Mouse (Mus musculus): ENCODE results near the gene Coq10b. TPM values are rescaled to one million over a fixed set of nuclear protein-coding genes. Genes with fewer than 3 reads are reported as not detected.
"Not testable (repeated sequence)": the region's sequence is repeated elsewhere in the genome, so short reads cannot be mapped to it uniquely, and the experiment has no call there.

The Coq10b gene
- total and polyA plus RNA-seq, 2 experiments from 2014 or later = 19.7 to 25.9 TPM

- ATAC-seq (ENCODE audit: low FRiP score) (no peak), DNase-seq (ENCODE audit: low spot score) (no peak)
- H3K4me3 ChIP-seq (ENCODE audit: low read depth, low read length) = peak overlapping the region; percentile 85
- no peaks in the 10 kb centered on the region for H3K36me3 ChIP-seq (ENCODE audit: insufficient read depth, low read length)
- H3K9ac ChIP-seq (replicated peaks; ENCODE audit: low read length, poor library complexity, severe bottlenecking) = no peak overlapping the region; the same call in 1 of the 2 replicates
- H3K9me3 ChIP-seq (ENCODE audit: low read length) = no peaks in the 10 kb centered on the region
- peak overlapping the region; percentile 66 for H3K4me2 ChIP-seq (ENCODE audit: low read depth, low read length, poor library complexity, severe bottlenecking)
- H3K27ac ChIP-seq (ENCODE audit: low read depth, low read length) = peak overlapping the region; percentile 74; the same call in 1 of the 2 replicates
- 75% methylated on average over 3 of the region's 3 CpGs for WGBS
- TF ChIP-seq CTCF (IDR thresholded peaks at IDR 0.05) = no peak
- H3K4me1 ChIP-seq (ENCODE audit: insufficient read depth, low read length) = no peaks in the 10 kb centered on the region
- H3K27me3 ChIP-seq (ENCODE audit: insufficient read depth, low read length) = no peaks in the 10 kb centered on the region
Observed at GRCm38 (mm10) chr1:55051671-55052070, 899 bp upstream of the Coq10b start.

- peak; percentile 10 for DNase-seq (ENCODE audit: low spot score)
- Histone ChIP-seq H3K4me3 (ENCODE audit: low read depth, low read length) (peak overlapping the region; percentile 85), H3K9me3 (ENCODE audit: low read length) (no peaks in the 10 kb centered on the region), H3K4me1 (ENCODE audit: insufficient read depth, low read length) (no peaks in the 10 kb centered on the region), H3K36me3 (ENCODE audit: insufficient read depth, low read length) (no peaks in the 10 kb centered on the region), H3K4me2 (ENCODE audit: low read depth, low read length, poor library complexity, severe bottlenecking) (peak overlapping the region; percentile 66), H3K9ac (replicated peaks; ENCODE audit: low read length, poor library complexity, severe bottlenecking) (peak overlapping the region; percentile 74), H3K27me3 (ENCODE audit: insufficient read depth, low read length) (no peaks in the 10 kb centered on the region), H3K27ac (ENCODE audit: low read depth, low read length) (peak overlapping the region; percentile 70)
- TF ChIP-seq CTCF (IDR thresholded peaks at IDR 0.05) = 0 out of 2 replicates have a peak, but pooled peaks have one; percentile 4
- no peak for ATAC-seq (ENCODE audit: low FRiP score)
- under 1% methylated on average over 42 of the region's 42 CpGs for WGBS
Observed at GRCm38 (mm10) chr1:55053005-55053404, 435 bp downstream of the Coq10b start.

- Histone ChIP-seq H3K27me3 (ENCODE audit: insufficient read depth, low read length) (no peaks in the 10 kb centered on the region), H3K4me1 (ENCODE audit: insufficient read depth, low read length) (no peaks in the 10 kb centered on the region), H3K9ac (replicated peaks; ENCODE audit: low read length, poor library complexity, severe bottlenecking) (peak overlapping the region; percentile 74; the same call in 1 of the 2 replicates), H3K36me3 (ENCODE audit: insufficient read depth, low read length) (no peaks in the 10 kb centered on the region), H3K4me3 (ENCODE audit: low read depth, low read length) (peak overlapping the region; percentile 85), H3K9me3 (ENCODE audit: low read length) (no peaks in the 10 kb centered on the region), H3K4me2 (ENCODE audit: low read depth, low read length, poor library complexity, severe bottlenecking) (peak overlapping the region; percentile 66), H3K27ac (ENCODE audit: low read depth, low read length) (no peak overlapping the region)
- DNase-seq (ENCODE audit: low spot score) = no peak
- no peak for TF ChIP-seq CTCF (IDR thresholded peaks at IDR 0.05)
- WGBS = 75% methylated on average over 4 of the region's 4 CpGs
- ATAC-seq (ENCODE audit: low FRiP score) = no peak
Observed at GRCm38 (mm10) chr1:55053596-55053995, 1.0 kb downstream of the Coq10b start.

GRCm38 (mm10) chr1:55055322-55056115 is 2.9 kb downstream of the Coq10b start:
- no peak for ATAC-seq (ENCODE audit: low FRiP score)
- H3K36me3 ChIP-seq (ENCODE audit: insufficient read depth, low read length) = no peaks in the 10 kb centered on the region
- 79% methylated on average over 5 of the region's 5 CpGs for WGBS
- H3K9me3 ChIP-seq (ENCODE audit: low read length) = no peaks in the 10 kb centered on the region
- no peak overlapping the region for H3K4me3 ChIP-seq (ENCODE audit: low read depth, low read length)
- no peak overlapping the region for H3K4me2 ChIP-seq (ENCODE audit: low read depth, low read length, poor library complexity, severe bottlenecking)
- H3K4me1 ChIP-seq (ENCODE audit: insufficient read depth, low read length) = no peaks in the 10 kb centered on the region
- H3K27me3 ChIP-seq (ENCODE audit: insufficient read depth, low read length) = no peaks in the 10 kb centered on the region
- no peak for DNase-seq (ENCODE audit: low spot score)
- no peak overlapping the region for H3K27ac ChIP-seq (ENCODE audit: low read depth, low read length)
- H3K9ac ChIP-seq (replicated peaks; ENCODE audit: low read length, poor library complexity, severe bottlenecking) = no peak overlapping the region
- TF ChIP-seq CTCF (IDR thresholded peaks at IDR 0.05) = no peak

GRCm38 (mm10) chr1:55058383-55058782 is 5.8 kb downstream of the Coq10b start:
- H3K27ac ChIP-seq (ENCODE audit: low read depth, low read length); H3K27me3 ChIP-seq (ENCODE audit: insufficient read depth, low read length); DNase-seq (ENCODE audit: low spot score); H3K9me3 ChIP-seq (ENCODE audit: low read length); H3K4me2 ChIP-seq (ENCODE audit: low read depth, low read length, poor library complexity, severe bottlenecking); H3K4me3 ChIP-seq (ENCODE audit: low read depth, low read length); ATAC-seq (ENCODE audit: low FRiP score); H3K36me3 ChIP-seq (ENCODE audit: insufficient read depth, low read length); H3K9ac ChIP-seq (replicated peaks; ENCODE audit: low read length, poor library complexity, severe bottlenecking); H3K4me1 ChIP-seq (ENCODE audit: insufficient read depth, low read length): not testable (repeated sequence)
- 87% methylated on average over 2 of the region's 3 CpGs for whole genome bisulfite sequencing

GRCm38 (mm10) chr1:55061099-55061498 is 8.5 kb downstream of the Coq10b start:
- Histone ChIP-seq H3K4me3 (ENCODE audit: low read depth, low read length) (no peak overlapping the region), H3K4me2 (ENCODE audit: low read depth, low read length, poor library complexity, severe bottlenecking) (no peak overlapping the region), H3K9me3 (ENCODE audit: low read length) (no peaks in the 10 kb centered on the region), H3K36me3 (ENCODE audit: insufficient read depth, low read length) (peaks cover 8% of the 10 kb centered on the region; the same call in 1 of the 2 replicates), H3K9ac (replicated peaks; ENCODE audit: low read length, poor library complexity, severe bottlenecking) (no peak overlapping the region), H3K4me1 (ENCODE audit: insufficient read depth, low read length) (no peaks in the 10 kb centered on the region), H3K27me3 (ENCODE audit: insufficient read depth, low read length) (no peaks in the 10 kb centered on the region), H3K27ac (ENCODE audit: low read depth, low read length) (no peak overlapping the region)
- WGBS = 94% methylated on average over 5 of the region's 5 CpGs
- TF ChIP-seq CTCF (IDR thresholded peaks at IDR 0.05) = no peak
- ATAC-seq (ENCODE audit: low FRiP score) = no peak
- no peak for DNase-seq (ENCODE audit: low spot score)

Measured in midbrain, postnatal 0 days (tissue).